Mouse (Mus musculus): ENCODE data around the gene Srf. TPM values are rescaled to one million over a fixed set of nuclear protein-coding genes. Genes with fewer than 3 reads are reported as not detected.

Gene Srf
- polyA plus RNA-seq, 1 experiment from 2014 or later, result 6.6 TPM

- Histone ChIP-seq H3K4me2 (replicated peaks) (no peak overlapping the region), H3K4me3 (no peak overlapping the region), H3K9me3 (no peaks in the 10 kb centered on the region), H3K27me3 (no peaks in the 10 kb centered on the region), H3K9ac (replicated peaks) (0 out of 2 replicates have a peak overlapping the region, but pooled peaks have one; percentile 8), H3K27ac (replicated peaks) (no peak overlapping the region), H3K4me1 (no peaks in the 10 kb centered on the region), H3K36me3 (no peaks in the 10 kb centered on the region)
- ATAC-seq (ENCODE audit: low FRiP score, low read depth), result peak; percentile 72
- WGBS, result 49% methylated on average over 11 of the region's 11 CpGs
Observed at GRCm38 (mm10) chr17:46511059-46511710, 44.8 kb downstream of the Srf start.

DNA sequence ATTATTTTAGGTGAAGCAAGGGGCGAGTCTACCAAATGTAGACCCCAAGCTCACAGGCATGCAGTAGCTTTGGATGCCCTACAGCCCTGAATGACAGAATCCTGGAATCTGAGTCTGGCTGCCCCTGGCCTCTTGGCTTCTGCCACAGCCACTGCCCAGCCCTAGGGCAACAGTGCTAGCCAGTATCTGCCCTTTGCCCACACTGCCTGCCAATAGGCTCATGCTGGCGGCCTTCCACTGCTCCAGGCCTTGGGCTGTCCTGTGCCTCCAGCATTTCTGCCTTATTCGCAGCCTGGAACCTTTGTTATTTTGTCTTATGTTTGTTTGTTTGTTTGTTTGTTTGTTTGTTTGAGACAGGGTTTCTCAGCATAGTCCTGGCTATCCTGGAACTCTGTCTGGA lies 50.4 kb downstream of the Srf start:
- Histone ChIP-seq H3K27ac (replicated peaks) (no peak overlapping the region), H3K4me1 (no peaks in the 10 kb centered on the region), H3K36me3 (peaks cover 22% of the 10 kb centered on the region; the same call in 1 of the 2 replicates), H3K4me3 (no peak overlapping the region), H3K4me2 (replicated peaks) (no peak overlapping the region), H3K9me3 (no peaks in the 10 kb centered on the region), H3K27me3 (no peaks in the 10 kb centered on the region; the same call in 1 of the 2 replicates), H3K9ac (replicated peaks) (no peak overlapping the region)
- no peak for ATAC-seq (ENCODE audit: low FRiP score, low read depth)
- WGBS, result 88% methylated on average over 3 of the region's 3 CpGs

DNA sequence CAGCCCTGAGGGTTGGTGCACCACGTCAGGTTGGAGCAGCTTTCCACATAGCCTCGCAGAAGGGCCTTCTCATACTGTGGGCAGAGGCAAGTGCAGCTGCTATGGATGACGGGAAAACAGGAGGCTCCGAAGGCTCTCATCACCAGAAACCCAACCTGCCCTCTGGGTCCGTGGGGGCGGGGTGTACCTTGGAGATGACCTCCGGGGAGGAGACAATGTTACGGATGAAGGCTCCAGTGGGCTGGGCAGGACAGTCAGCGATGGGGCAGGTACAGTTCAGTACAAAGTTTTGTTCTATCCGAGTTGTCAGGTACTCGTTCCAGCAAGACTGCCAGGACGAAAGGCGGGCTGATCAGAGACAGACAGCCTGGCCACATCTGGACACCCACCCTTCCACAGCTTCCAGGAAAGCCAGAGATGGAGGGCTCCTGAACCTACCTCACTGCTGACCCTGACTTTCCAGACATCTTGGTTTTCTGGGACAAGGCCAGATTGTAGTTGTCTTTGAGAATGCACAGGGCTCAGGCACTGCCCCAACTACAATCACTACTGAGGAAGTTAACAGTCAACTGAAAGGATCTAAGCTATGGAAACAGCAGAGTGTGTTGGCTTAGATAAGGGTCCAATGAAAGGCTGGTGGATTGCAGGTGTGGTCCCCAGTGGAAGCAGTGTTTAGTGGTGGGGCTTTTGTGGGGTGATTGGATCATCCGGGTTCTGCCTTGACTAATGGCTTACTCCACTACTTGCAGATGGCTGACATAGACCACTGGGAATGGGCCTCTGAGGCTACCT lies 51.9 kb downstream of the Srf start:
- Histone ChIP-seq H3K36me3 (peaks cover 36% of the 10 kb centered on the region), H3K4me3 (no peak overlapping the region)
- ATAC-seq (ENCODE audit: low FRiP score, low read depth), result no peak

DNA sequence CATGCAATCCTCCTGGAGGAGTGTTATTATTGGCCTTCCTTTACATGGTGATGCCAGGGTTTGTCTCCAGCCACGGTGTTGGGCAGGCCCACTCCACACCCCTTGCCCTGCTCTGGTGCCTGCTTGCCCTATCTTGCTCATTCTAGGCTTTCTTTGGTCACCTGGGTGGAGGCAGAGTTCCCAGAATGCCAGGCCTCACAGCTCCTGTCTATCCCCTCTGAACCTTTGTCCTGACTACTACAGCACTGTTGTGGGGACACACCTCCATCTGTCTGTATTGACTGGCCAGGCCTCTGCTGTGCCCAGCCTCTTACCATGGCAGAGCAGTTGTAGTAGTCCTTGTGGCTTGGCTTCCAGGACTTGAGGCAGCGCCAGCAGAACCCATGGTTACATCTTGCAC lies 53.2 kb downstream of the Srf start:
- 86% methylated on average over 2 of the region's 2 CpGs for WGBS
- no peak for ATAC-seq (ENCODE audit: low FRiP score, low read depth)
- no peaks in the 10 kb centered on the region; the same call in 1 of the 2 replicates for H3K27me3 ChIP-seq

More for the DNA sequence above, 51.9 kb downstream of the Srf start:
- Histone ChIP-seq H3K9me3 (no peaks in the 10 kb centered on the region), H3K4me1 (no peaks in the 10 kb centered on the region), H3K9ac (replicated peaks) (0 out of 2 replicates have a peak overlapping the region, but pooled peaks have one; percentile 4), H3K27me3 (no peaks in the 10 kb centered on the region; the same call in 1 of the 2 replicates), H3K27ac (replicated peaks) (no peak overlapping the region), H3K4me2 (replicated peaks) (no peak overlapping the region)
- WGBS, result 83% methylated on average over 14 of the region's 14 CpGs

More for the DNA sequence above, 53.2 kb downstream of the Srf start:
- H3K4me2 ChIP-seq (replicated peaks), result no peak overlapping the region
- H3K4me1 ChIP-seq, result 0 out of 2 replicates have a peak, but pooled peaks cover under 1% of the 10 kb centered on the region
- no peak overlapping the region for H3K27ac ChIP-seq (replicated peaks)
- no peak overlapping the region for H3K4me3 ChIP-seq
- peaks cover 41% of the 10 kb centered on the region for H3K36me3 ChIP-seq
- H3K9ac ChIP-seq (replicated peaks), result no peak overlapping the region
- no peaks in the 10 kb centered on the region for H3K9me3 ChIP-seq

Small RNAs within 50 kb of the gene (microRNA-seq; reads per million reads assigned to microRNA genes)
- gene Mir6976, result 0.70 reads per million

Other genes with a start within 250 kb of the Srf start
- gene Abcc10, start 227.8 kb downstream of the Srf start, polyA plus RNA-seq (2016; fragmentation: Nextera tagmentation; extraction: Ambion mirVana), result 10.4 and 11.1 TPM in 2 replicates
- gene Zfp318, start 172.4 kb downstream of the Srf start, polyA plus RNA-seq (2016; fragmentation: Nextera tagmentation; extraction: Ambion mirVana), result 17.8 and 22.9 TPM in 2 replicates
- 1.4 and 1.6 TPM in 2 replicates for gene Crip3, start 127.2 kb downstream of the Srf start, polyA plus RNA-seq (2016; fragmentation: Nextera tagmentation; extraction: Ambion mirVana)
- gene Slc22a7, start 117.7 kb downstream of the Srf start, polyA plus RNA-seq (2016; fragmentation: Nextera tagmentation; extraction: Ambion mirVana), result not detected in 2 replicates
- 5.0 and 5.5 TPM in 2 replicates for gene Ttbk1, start 68.5 kb downstream of the Srf start, polyA plus RNA-seq (2016; fragmentation: Nextera tagmentation; extraction: Ambion mirVana)
- 53.1 and 58.0 TPM in 2 replicates for gene Dnph1, start 59.5 kb downstream of the Srf start, polyA plus RNA-seq (2016; fragmentation: Nextera tagmentation; extraction: Ambion mirVana)
- 14.3 and 15.2 TPM in 2 replicates for gene Cul9, start 9.8 kb downstream of the Srf start, polyA plus RNA-seq (2016; fragmentation: Nextera tagmentation; extraction: Ambion mirVana)
- 57.1 and 63.4 TPM in 2 replicates for gene Ptk7, start 73.3 kb upstream of the Srf start, polyA plus RNA-seq (2016; fragmentation: Nextera tagmentation; extraction: Ambion mirVana)
- 43.6 and 44.7 TPM in 2 replicates for gene Klc4, start 89.8 kb upstream of the Srf start, polyA plus RNA-seq (2016; fragmentation: Nextera tagmentation; extraction: Ambion mirVana)
- 73.9 and 88.4 TPM in 2 replicates for gene Mrpl2, start 90.1 kb upstream of the Srf start, polyA plus RNA-seq (2016; fragmentation: Nextera tagmentation; extraction: Ambion mirVana)
- 48.3 and 49.0 TPM in 2 replicates for gene Cul7, start 94.2 kb upstream of the Srf start, polyA plus RNA-seq (2016; fragmentation: Nextera tagmentation; extraction: Ambion mirVana)
- 54.1 and 56.0 TPM in 2 replicates for gene Rrp36, start 118.2 kb upstream of the Srf start, polyA plus RNA-seq (2016; fragmentation: Nextera tagmentation; extraction: Ambion mirVana)
- gene Mea1, start 122.6 kb upstream of the Srf start, polyA plus RNA-seq (2016; fragmentation: Nextera tagmentation; extraction: Ambion mirVana), result 159 and 175 TPM in 2 replicates
- gene Klhdc3, start 124.7 kb upstream of the Srf start, polyA plus RNA-seq (2016; fragmentation: Nextera tagmentation; extraction: Ambion mirVana), result 127 and 131 TPM in 2 replicates
- 111 and 113 TPM in 2 replicates for gene Ppp2r5d, start 148.9 kb upstream of the Srf start, polyA plus RNA-seq (2016; fragmentation: Nextera tagmentation; extraction: Ambion mirVana)
- gene Pex6, start 155.3 kb upstream of the Srf start, polyA plus RNA-seq (2016; fragmentation: Nextera tagmentation; extraction: Ambion mirVana), result 33.7 and 36.0 TPM in 2 replicates
- gene Gnmt, start 173.0 kb upstream of the Srf start, polyA plus RNA-seq (2016; fragmentation: Nextera tagmentation; extraction: Ambion mirVana), result 0.52 and 0.75 TPM in 2 replicates
- gene Cnpy3, start 196.0 kb upstream of the Srf start, polyA plus RNA-seq (2016; fragmentation: Nextera tagmentation; extraction: Ambion mirVana), result 54.1 and 54.6 TPM in 2 replicates
- 0.55 and 0.65 TPM in 2 replicates for gene Ptcra, start 207.5 kb upstream of the Srf start, polyA plus RNA-seq (2016; fragmentation: Nextera tagmentation; extraction: Ambion mirVana)
- 48.5 and 55.0 TPM in 2 replicates for gene 2310039H08Rik, start 216.5 kb upstream of the Srf start, polyA plus RNA-seq (2016; fragmentation: Nextera tagmentation; extraction: Ambion mirVana)
- gene Rpl7l1, start 226.5 kb upstream of the Srf start, polyA plus RNA-seq (2016; fragmentation: Nextera tagmentation; extraction: Ambion mirVana), result 150 and 161 TPM in 2 replicates